Mouse (Mus musculus): ENCODE measurements around the gene Hoxc11.

The Hoxc11 gene

GRCm38 (mm10) chr15:102963671-102964640, 9.7 kb downstream of the Hoxc11 start:
- DNase-seq (ENCODE audit: extremely low spot score, low spot score): peak; percentile 83

DNA sequence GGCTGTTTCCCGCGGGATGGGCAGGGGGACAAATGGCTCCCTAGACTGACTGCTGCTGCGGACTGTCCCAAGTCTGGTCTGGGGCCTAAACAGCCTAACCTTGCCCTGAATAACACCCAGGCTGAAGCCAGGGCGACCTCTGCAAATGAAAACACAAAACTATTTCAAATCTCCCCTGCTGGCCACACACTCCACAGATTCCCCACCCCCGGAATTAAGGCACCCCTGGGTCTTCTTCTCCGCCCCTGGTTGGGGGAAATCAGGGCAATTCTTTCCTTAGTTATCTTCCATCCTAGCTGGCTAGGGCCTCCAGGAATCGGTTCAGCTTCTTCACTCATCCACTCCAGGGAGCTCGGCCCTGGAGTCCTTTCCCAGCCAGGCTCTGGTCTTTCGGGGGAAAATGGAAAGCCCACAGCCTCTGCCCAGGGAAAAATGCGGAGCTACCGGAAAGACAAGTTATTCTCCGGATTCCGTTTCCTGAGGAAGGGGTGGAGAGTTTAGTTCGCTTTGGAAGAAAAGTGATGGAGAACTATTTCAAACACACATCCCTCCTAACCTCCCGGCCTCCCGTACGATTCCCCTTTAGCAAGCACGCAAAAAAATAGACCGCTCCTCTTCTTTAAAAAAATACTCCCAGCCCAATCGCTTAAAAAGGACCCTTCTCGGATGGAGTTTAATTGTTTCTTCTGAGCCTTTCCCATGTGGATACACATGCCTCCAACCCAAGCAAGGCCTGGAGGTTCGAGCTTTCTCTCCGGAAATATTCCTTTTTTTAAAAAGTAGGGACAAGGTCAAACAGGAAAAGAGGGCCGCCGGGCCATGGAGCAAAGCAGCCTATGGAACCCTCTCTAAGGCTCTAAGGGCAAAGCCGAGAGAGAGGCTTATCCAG, 11.0 kb downstream of the Hoxc11 start:
- DNase-seq (ENCODE audit: extremely low spot score, low spot score): no peak

DNA sequence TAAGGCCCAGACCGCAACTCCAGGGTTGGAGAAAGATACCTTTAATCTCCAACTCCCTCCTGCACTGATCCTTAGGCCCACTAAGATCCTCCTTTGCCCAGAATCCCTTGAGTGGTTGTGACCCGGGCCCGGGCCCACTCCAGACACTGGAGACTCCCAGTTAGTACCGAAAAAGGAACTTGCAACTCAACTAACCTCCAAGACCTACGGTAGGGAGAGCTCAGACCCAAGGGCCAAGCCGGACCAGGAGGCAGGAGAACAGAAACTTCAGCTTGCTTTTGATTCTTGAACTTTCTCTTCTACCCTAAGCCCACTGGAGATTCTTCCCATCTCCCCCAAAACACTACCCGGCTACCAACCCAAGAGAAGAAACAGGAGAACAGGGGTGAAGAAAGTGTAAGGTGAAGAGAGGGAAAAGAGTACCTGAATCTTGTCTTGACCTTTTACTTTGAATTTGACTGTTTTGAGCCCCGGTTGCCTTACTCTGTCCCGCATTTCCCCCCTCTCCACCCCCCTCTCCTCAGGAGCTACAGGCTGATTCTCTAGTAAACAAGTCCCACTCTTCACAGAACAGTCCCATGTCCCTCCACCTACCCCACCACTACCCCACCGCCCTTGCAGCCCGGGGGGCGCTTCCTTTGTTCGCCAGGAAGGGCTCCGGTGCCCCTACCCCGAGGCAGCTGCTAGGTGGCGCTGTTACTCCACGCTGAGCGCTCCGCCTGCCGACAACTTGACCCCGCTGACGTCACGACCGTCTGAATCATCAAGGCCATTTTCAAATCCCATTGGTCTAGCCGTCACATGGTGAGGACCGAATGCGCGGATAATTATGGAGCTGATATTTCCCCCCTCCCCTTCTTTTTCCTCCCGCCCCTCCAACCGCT, 11.9 kb downstream of the Hoxc11 start:
- DNase-seq (ENCODE audit: extremely low spot score, low spot score): peak; percentile 97

DNA sequence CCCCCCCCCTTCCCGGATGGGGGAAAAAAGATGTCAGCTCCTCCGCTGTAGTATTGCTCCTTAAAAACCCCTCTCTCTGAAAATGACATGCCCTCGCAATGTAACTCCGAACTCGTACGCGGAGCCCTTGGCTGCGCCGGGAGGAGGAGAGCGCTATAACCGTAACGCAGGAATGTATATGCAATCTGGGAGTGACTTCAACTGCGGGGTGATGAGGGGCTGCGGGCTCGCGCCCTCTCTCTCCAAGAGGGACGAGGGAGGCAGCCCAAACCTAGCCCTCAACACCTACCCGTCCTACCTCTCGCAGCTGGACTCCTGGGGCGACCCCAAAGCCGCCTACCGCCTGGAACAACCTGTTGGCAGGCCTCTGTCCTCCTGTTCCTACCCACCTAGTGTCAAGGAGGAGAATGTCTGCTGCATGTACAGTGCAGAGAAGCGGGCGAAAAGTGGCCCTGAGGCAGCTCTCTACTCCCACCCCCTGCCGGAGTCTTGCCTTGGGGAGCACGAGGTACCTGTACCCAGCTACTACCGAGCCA, 12.6 kb downstream of the Hoxc11 start, which contains the start of gene Hoxc10:
TSS of gene Hoxc10 (plus strand) at position 21 of the 536 bp plus-strand sequence.
- no peak for DNase-seq (ENCODE audit: extremely low spot score, low spot score)

DNA sequence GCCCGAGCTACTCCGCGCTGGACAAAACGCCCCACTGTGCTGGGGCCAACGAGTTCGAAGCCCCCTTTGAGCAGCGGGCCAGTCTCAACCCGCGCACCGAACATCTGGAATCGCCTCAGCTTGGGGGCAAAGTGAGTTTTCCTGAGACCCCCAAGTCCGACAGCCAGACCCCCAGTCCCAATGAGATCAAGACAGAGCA, 13.0 kb downstream of the Hoxc11 start, which contains the start of gene Hoxc5:
TSS of gene Hoxc5 (plus strand) at position 132 of the 199 bp plus-strand sequence.
- DNase-seq (ENCODE audit: extremely low spot score, low spot score): no peak

DNA sequence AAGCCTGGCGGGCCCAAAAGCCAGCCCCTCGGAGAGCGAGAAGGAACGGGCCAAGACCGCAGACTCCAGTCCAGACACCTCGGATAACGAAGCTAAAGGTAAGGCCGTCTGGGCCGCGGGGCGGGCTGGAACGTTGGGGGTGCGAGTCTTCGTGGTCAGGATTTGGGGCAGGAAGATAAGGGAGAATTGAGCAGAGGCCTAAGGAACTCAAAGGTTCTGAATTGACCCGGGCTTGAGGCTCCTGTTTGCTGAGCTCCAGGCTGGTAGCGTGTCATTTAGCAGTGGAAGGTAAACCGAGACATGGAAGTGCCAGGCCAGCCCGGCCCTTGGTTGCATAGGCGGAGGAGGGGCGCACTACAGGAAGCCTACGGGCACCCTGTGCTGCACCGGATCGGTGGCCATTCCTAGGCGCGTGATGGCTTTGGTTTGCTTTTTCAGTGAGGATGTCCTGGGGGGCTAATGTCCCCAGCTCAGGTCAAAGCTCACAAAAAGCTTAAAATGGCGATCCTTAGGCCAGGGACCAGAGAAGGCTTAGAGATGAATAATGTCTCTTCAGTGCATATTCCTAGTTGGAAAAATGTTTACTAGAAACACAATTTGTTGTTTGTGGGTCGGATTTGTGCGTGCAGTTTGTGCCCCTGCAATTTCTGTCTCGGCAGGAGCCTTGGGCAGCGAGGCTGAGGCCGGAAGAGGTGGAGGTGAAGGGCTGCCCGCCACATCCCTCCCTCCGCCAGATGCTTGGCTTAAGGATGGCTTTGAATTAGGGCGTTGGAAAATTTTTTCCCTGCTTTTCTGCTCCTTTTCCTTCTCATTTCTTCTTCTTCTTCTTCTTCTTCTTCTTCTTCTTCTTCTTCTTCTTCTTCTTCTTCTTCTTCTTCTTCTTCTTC, 13.5 kb downstream of the Hoxc11 start:
- DNase-seq (ENCODE audit: extremely low spot score, low spot score): no peak

- no peak for DNase-seq (ENCODE audit: extremely low spot score, low spot score)
Observed at GRCm38 (mm10) chr15:102969296-102969695, 15.1 kb downstream of the Hoxc11 start.

GRCm38 (mm10) chr15:102970740-102971139, 16.5 kb downstream of the Hoxc11 start:
- no peak for DNase-seq (ENCODE audit: extremely low spot score, low spot score)

DNA sequence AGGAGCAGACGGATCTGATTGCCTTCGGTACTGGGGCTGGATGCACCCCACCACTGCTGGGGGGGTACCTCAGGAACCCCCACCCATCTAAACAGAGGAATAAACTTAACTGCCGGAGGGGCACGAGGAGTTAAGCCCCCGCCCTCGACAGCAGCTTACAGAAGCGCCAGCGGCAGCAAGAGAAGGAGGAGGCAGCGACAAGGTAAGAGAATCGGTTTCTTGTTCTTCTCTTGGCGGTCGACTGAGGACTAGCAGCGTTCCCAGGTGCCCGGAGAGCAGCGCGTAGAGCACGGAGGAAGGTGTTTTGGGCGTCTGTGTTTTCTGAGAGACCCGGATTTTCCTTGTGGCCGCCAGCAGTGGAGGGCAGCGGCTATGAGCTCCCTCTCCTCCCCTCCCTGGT, 18.0 kb downstream of the Hoxc11 start:
- DNase-seq (ENCODE audit: extremely low spot score, low spot score): no peak

DNA sequence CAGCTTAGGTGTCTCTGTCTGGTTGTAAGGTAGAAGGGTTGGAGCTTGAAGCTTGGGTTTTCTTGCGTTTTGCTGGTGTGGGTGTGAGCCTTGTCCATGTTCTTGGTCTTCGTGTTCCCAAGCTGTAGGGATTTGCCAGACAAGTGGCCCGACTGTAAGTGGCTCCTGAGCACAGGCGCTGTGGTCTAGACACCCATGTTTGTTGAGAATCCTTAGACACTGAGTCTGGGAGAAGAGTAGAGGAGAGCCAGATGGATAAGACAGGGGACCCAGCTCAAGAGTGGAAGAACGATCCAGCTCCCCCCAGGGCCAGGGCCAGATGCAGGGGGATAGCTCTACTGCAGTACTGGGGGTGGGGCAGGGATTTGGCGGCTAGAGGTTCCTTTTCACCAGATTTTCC, 18.5 kb downstream of the Hoxc11 start:
- DNase-seq (ENCODE audit: extremely low spot score, low spot score): no peak

DNA sequence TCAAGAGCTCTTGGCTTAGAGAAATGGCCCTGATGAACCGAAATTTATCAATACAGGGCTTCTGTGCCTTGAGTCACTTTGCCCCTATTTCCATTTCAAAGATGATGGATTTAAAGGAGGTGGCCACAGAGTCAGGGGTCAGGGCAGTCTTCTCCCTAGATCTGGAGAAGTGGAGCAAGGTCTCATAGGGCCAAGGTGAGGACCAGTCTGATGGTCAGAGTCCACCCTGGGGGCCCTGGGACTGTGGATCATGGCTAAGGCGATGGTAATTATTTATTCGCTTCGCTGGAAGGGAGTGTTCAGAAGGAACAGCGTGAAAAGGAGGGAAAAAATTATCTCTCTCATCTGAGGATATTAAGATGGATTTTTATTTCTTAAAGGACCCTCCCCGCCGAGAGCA, 20.8 kb downstream of the Hoxc11 start:
- peak; percentile 55 for DNase-seq (ENCODE audit: extremely low spot score, low spot score)

GRCm38 (mm10) chr15:102975688-102976111, 21.5 kb downstream of the Hoxc11 start:
- DNase-seq (ENCODE audit: extremely low spot score, low spot score): no peak

DNA sequence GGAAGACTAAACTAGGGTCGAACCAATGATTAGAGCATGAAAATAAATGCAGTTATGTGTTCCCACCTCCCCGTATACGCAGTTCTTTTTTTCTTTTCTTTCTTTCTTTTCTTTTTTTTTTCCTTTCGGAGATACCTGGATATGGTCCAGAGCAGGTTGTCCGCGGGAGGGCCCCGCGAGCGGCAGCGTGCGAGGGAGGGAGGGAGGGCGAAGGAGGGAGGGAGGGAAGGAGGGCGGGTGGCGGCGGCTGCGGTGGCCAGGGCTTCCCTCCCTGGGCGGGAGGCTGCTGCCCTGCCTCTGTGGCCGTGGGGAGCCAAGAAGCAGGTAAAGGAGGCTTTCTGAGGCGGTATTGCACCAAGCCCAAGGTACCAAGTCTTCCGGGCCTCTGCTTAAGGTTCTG, 21.9 kb downstream of the Hoxc11 start, which contains the start of gene Hoxc9:
TSS of gene Hoxc9 (plus strand) at position 269 of the 400 bp plus-strand sequence.
- peak; percentile 68 for DNase-seq (ENCODE audit: extremely low spot score, low spot score)

GRCm38 (mm10) chr15:102976631-102977422, 22.6 kb downstream of the Hoxc11 start:
- peak; percentile 68 for DNase-seq (ENCODE audit: extremely low spot score, low spot score)

GRCm38 (mm10) chr15:102977423-102977974, 23.3 kb downstream of the Hoxc11 start:
- peak; percentile 65 for DNase-seq (ENCODE audit: extremely low spot score, low spot score)

DNA sequence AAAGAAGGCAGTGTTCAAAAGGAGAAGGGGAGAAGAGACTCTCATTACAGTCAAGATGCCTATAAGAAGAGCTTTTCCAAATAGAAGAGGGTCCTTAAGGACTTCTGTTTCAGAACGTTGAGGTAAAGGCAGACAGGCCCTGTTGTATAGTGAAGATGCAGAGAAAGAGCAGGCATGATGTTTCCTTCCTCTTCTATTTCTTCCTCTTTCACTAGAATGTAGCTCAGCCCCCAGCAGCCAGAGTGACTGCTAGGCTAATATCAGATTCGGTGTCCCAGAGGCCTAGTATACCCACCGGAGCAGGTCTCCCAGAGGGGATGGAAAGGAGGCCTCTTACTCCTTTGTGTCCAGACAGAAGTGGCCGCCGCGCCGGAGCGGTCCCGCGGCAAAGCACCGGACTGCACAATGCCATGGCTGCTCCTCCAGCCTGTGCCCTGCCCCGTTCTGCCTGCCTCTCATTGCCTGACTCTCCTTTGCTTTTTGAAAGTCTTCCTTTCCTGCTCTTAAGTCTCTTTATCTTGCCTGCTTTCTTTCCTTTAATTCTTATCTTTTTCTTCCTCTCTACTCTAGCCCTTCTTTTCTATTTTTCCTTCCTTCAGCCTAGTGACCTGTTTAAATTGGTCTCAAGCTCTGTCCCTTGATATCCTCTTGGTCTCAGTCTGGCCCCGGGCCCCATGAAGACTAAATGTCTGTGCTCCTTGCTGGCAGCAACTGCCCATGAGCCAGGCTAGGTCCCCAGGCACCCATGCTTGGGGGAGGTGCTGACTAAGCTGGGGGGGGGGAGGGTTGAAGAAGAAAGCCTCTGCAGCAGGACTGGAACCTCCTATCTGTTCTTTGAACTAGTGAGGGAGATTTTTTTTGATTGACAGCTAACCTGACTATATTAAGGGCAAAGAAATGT, 24.6 kb downstream of the Hoxc11 start:
- DNase-seq (ENCODE audit: extremely low spot score, low spot score): peak; percentile 61

DNA sequence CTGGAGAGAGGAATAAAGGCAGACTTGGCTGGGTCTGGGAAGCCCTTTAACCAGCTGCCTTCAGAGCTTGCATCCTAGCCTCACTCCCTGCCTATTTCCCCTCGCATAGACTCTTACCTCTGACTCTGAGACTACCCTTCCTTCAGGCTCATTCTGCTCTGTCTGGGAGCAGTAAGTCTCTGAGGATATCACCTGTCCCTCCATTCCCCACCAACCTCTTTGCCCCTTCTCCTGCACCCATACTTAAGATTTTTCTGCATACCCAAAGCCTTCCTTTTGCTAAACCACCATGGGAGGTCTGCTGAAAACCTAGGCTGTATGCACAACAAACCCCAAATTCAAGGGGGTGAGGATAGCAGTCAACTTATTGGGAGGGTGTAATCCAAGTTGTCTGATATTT, 25.7 kb downstream of the Hoxc11 start:
- no peak for DNase-seq (ENCODE audit: extremely low spot score, low spot score)

DNA sequence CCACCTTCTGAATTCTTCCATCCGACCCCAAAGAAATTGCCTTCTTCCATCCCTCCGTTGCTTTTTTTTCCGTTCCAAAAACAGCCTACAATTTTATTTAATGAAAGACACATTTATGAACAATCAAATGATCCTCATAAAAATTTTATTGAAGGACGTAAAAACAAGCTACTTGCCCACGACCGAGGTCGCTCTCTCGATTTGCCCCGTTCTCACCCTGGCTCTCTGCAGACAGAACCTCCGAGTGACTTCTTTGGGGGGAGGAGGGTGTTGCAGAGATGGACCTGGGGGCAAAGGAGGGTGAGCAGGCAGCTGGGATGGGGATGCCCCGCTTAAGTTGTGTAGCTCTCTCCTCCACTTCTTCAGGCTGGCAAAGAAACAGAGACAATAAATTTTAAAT, 26.1 kb downstream of the Hoxc11 start:
- peak; percentile 54 for DNase-seq (ENCODE audit: extremely low spot score, low spot score)
